26 mouse cellular contexts compared by ENCODE assay signal in the genomic region with DNA sequence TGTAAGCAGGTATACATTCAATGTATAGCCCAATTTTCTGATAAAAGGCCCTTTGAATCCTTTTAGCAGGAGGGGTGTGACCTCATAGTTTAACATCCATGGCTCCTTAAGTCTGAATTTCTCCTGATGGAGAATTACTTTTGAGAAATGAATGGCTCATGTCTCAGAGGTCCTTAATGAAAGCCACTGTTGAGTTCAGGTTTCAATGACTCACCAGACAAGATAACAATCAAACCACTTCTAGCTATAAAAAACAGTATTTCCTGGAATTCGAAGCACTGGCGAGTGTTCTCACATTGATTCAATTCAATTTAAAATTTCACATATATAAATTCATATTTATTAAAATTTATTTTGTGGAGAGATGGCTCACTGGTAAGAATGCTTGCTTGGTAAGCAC. TPM values are rescaled to one million over a fixed set of nuclear protein-coding genes. Genes with fewer than 3 reads are reported as not detected.
DNase-seq lines count a peak whose midpoint lies in the region; ATAC-seq and TF ChIP-seq lines count a peak whose summit lies in the region.
"Had no signal": no experiment of that assay in that cellular context is flagged by ENCODE, and none has a peak within 500 bp of the region (broad histone marks: within the 10 kb centered on the region; RNA-seq: fewer than 3 reads in every experiment).

No protein-coding gene starts in this region.

- no peak overlapping the region for H3K9ac ChIP-seq in forebrain, postnatal 0 days
- H3K9ac ChIP-seq in hindbrain, embryonic 16.5 days (ENCODE audit: low read depth, low read length): no peak overlapping the region
- no peak overlapping the region for H3K9ac ChIP-seq in MEL (ENCODE audit: control insufficient read depth, low read depth, low read length, poor library complexity, severe bottlenecking)
- H3K9ac ChIP-seq: heart, embryonic 12.5 days; heart, embryonic 15.5 days; hindbrain, embryonic 14.5 days had no signal

- ATAC-seq in forebrain, postnatal 0 days: no peak
- no peak for ATAC-seq in hindbrain, embryonic 16.5 days
- no peak for ATAC-seq in frontal cortex, adult (ENCODE audit: low TSS enrichment)
- ATAC-seq: CD4-positive, CD25-positive, alpha-beta regulatory T cell, adult 4 months; intestine, postnatal 0 days had no signal

- peaks cover 37% of the 10 kb centered on the region for H3K4me1 ChIP-seq in forebrain, embryonic 10.5 days
- H3K4me1 ChIP-seq in forebrain, postnatal 0 days (ENCODE audit: insufficient read depth): no peaks in the 10 kb centered on the region
- peaks cover 21% of the 10 kb centered on the region for H3K4me1 ChIP-seq in hindbrain, embryonic 10.5 days (replicated peaks)
- no peaks in the 10 kb centered on the region; the same call in none of the 2 replicates for H3K4me1 ChIP-seq in hindbrain, embryonic 16.5 days (ENCODE audit: control insufficient read depth, insufficient read depth, low read depth, low read length)
- peaks cover 0 to 10% of the 10 kb centered on the region in 2 experiments; a peak in 1 of 4 replicates for H3K4me1 ChIP-seq in MEL (ENCODE audit: control insufficient read depth in 1 of 2, insufficient read depth in 2 of 2, low read length in 2 of 2)

- no peak overlapping the region for H3ac ChIP-seq in myocyte (ENCODE audit: control insufficient read depth, insufficient read length)

- 80% methylated on average over 2 of the region's 2 CpGs for WGBS in forebrain, embryonic 10.5 days
- 49% methylated on average over 2 of the region's 2 CpGs for WGBS in forebrain, postnatal 0 days
- 88% methylated on average over 2 of the region's 2 CpGs for WGBS in hindbrain, embryonic 10.5 days
- 93% methylated on average over 2 of the region's 2 CpGs for WGBS in hindbrain, embryonic 16.5 days

- H3K79me2 ChIP-seq in MEL (ENCODE audit: control insufficient read depth, insufficient read depth, low read length, poor library complexity) (peaks cover 1% of the 10 kb centered on the region; the same call in 1 of the 2 replicates), myocyte (ENCODE audit: control insufficient read depth, insufficient read depth) (peaks cover 5% of the 10 kb centered on the region)

- H3K9me3 ChIP-seq in forebrain, embryonic 10.5 days: no peaks in the 10 kb centered on the region
- no peaks in the 10 kb centered on the region for H3K9me3 ChIP-seq in forebrain, postnatal 0 days (ENCODE audit: low read length)
- no peaks in the 10 kb centered on the region for H3K9me3 ChIP-seq in hindbrain, embryonic 10.5 days
- H3K9me3 ChIP-seq in hindbrain, embryonic 16.5 days (ENCODE audit: control insufficient read depth, low read length): no peaks in the 10 kb centered on the region
- H3K9me3 ChIP-seq in MEL (replicated peaks; ENCODE audit: insufficient read depth, low read length): no peaks in the 10 kb centered on the region
- H3K9me3 ChIP-seq: heart, embryonic 12.5 days; heart, embryonic 15.5 days had no signal

- no peak overlapping the region for H3K4me3 ChIP-seq in forebrain, embryonic 10.5 days
- no peak overlapping the region for H3K4me3 ChIP-seq in forebrain, postnatal 0 days (ENCODE audit: low read depth, low read length)
- no peak overlapping the region for H3K4me3 ChIP-seq in hindbrain, embryonic 10.5 days
- H3K4me3 ChIP-seq in hindbrain, embryonic 16.5 days (ENCODE audit: low read length): no peak overlapping the region
- H3K4me3 ChIP-seq in MEL (ENCODE audit: control insufficient read depth in 1 of 2, insufficient read depth in 1 of 2, low read depth in 2 of 2, low read length in 2 of 2): no peak overlapping the region
- H3K4me3 ChIP-seq in myocyte: no peak overlapping the region
- H3K4me3 ChIP-seq: gastrocnemius, adult 2 months; heart, embryonic 12.5 days; heart, embryonic 15.5 days had no signal

- no peak for DNase-seq in forebrain, embryonic 10.5 days (ENCODE audit: extremely low spot score, low spot score)
- no peak for DNase-seq in forebrain, postnatal 0 days
- no peak for DNase-seq in hindbrain, embryonic 10.5 days (ENCODE audit: low spot score)
- DNase-seq in MEL (ENCODE audit: low read depth, low spot score): peak; percentile 23
- no peak for DNase-seq in heart, adult 18-20 months
- DNase-seq: adrenal gland, adult 2 months; adrenal gland, postnatal 14 days; cerebellum, adult 11 months; cerebellum, adult 2 months; cerebellum, postnatal 10 days; gastrocnemius, adult 2 months; gastrocnemius, postnatal 14 days; heart, postnatal 10 days; heart, postnatal 36 days; kidney, adult 2 months had no signal

- no peak for TF ChIP-seq RAD21 in MEL (IDR thresholded peaks at IDR 0.05; ENCODE audit: low read depth, low read length)

- H3K27ac ChIP-seq in forebrain, embryonic 10.5 days: peak overlapping the region; percentile 89
- no peak overlapping the region for H3K27ac ChIP-seq in forebrain, postnatal 0 days (ENCODE audit: low read depth, low read length)
- H3K27ac ChIP-seq in hindbrain, embryonic 10.5 days: peak overlapping the region; percentile 56; the same call in 1 of the 2 replicates
- no peak overlapping the region for H3K27ac ChIP-seq in hindbrain, embryonic 16.5 days (ENCODE audit: low read depth, low read length)
- H3K27ac ChIP-seq in MEL (ENCODE audit: control insufficient read depth, low read depth, low read length): no peak overlapping the region
- H3K27ac ChIP-seq: gastrocnemius, adult 2 months; heart, embryonic 15.5 days; hindbrain, embryonic 14.5 days had no signal

- no peak overlapping the region for H3K4me2 ChIP-seq in forebrain, postnatal 0 days (ENCODE audit: low read depth)
- no peak overlapping the region for H3K4me2 ChIP-seq in hindbrain, embryonic 16.5 days (ENCODE audit: low read length)
- H3K4me2 ChIP-seq in myocyte (ENCODE audit: low read depth): peak overlapping the region; percentile 3
- H3K4me2 ChIP-seq: heart, embryonic 12.5 days; heart, embryonic 15.5 days; hindbrain, embryonic 14.5 days had no signal

- no peak for TF ChIP-seq EP300 in MEL (IDR thresholded peaks at IDR 0.05; ENCODE audit: low read depth in 1 of 2, low read length in 2 of 2)

- no peak for TF ChIP-seq CTCF in forebrain, postnatal 0 days (IDR thresholded peaks at IDR 0.05; ENCODE audit: low read depth)
- TF ChIP-seq CTCF in MEL (IDR thresholded peaks at IDR 0.05 in 2 of 3, conservative IDR thresholded peaks at IDR 0.05 in 1 of 3; ENCODE audit: control insufficient read depth in 1 of 3, insufficient read depth in 1 of 3, low read depth in 2 of 3, low read length in 3 of 3, poor library complexity in 1 of 3, severe bottlenecking in 1 of 3): no peak

- H3K27me3 ChIP-seq in forebrain, embryonic 10.5 days (ENCODE audit: poor library complexity, severe bottlenecking): no peaks in the 10 kb centered on the region
- no peaks in the 10 kb centered on the region for H3K27me3 ChIP-seq in forebrain, postnatal 0 days (ENCODE audit: insufficient read depth, low read length)
- H3K27me3 ChIP-seq in hindbrain, embryonic 10.5 days (ENCODE audit: insufficient read depth, poor library complexity, severe bottlenecking): no peaks in the 10 kb centered on the region
- no peaks in the 10 kb centered on the region for H3K27me3 ChIP-seq in hindbrain, embryonic 16.5 days (replicated peaks; ENCODE audit: control insufficient read depth, insufficient read depth, low read length)
- H3K27me3 ChIP-seq in MEL (ENCODE audit: control insufficient read depth in 1 of 2, insufficient read depth in 2 of 2, low read length in 2 of 2) (no peaks in the 10 kb centered on the region), myocyte (ENCODE audit: control insufficient read depth, insufficient read depth, insufficient read length) (no peaks in the 10 kb centered on the region)
- H3K27me3 ChIP-seq: heart, embryonic 12.5 days; heart, embryonic 15.5 days had no signal

- TF ChIP-seq POLR2A in MEL (IDR thresholded peaks at IDR 0.05; ENCODE audit: control insufficient read depth in 1 of 2, insufficient read depth in 1 of 2, low read depth in 1 of 2, low read length in 2 of 2, poor library complexity in 1 of 2) (no peak), myocyte (IDR thresholded peaks at IDR 0.05; ENCODE audit: insufficient read length, low read depth) (no peak)

- H3K36me3 ChIP-seq in forebrain, embryonic 10.5 days (replicated peaks): no peaks in the 10 kb centered on the region
- no peaks in the 10 kb centered on the region for H3K36me3 ChIP-seq in forebrain, postnatal 0 days (ENCODE audit: insufficient read depth)
- H3K36me3 ChIP-seq in hindbrain, embryonic 10.5 days: no peaks in the 10 kb centered on the region
- H3K36me3 ChIP-seq in hindbrain, embryonic 16.5 days (ENCODE audit: control insufficient read depth, insufficient read depth, low read length): no peaks in the 10 kb centered on the region
- H3K36me3 ChIP-seq in MEL (ENCODE audit: control insufficient read depth in 1 of 2, insufficient read depth in 2 of 2, low read length in 2 of 2) (peaks cover 0 to 7% of the 10 kb centered on the region in 2 experiments; a peak in 2 of 4 replicates), myocyte (ENCODE audit: control insufficient read depth, insufficient read depth) (no peaks in the 10 kb centered on the region)
- H3K36me3 ChIP-seq: heart, embryonic 12.5 days; heart, embryonic 15.5 days had no signal

RNA-seq across cellular contexts. Expression of a gene that starts 21.1 kb away (rescaled TPM):
- 21.5 and 21.8 TPM in 2 replicates for polyA plus RNA-seq in forebrain, embryonic 10.5 days (2016; fragmentation: Nextera tagmentation; extraction: Ambion mirVana)
- total RNA-seq in forebrain, postnatal 0 days (2014; rRNA removed): 48.3 and 57.2 TPM in 2 replicates
- 39.4 and 49.6 TPM in 2 replicates for polyA plus RNA-seq in forebrain, postnatal 0 days (2015; fragmentation: Nextera tagmentation; extraction: Ambion mirVana)
- polyA plus RNA-seq in hindbrain, embryonic 10.5 days (2016; fragmentation: Nextera tagmentation; extraction: Ambion mirVana): 15.7 and 18.9 TPM in 2 replicates
- polyA plus RNA-seq in hindbrain, embryonic 16.5 days (2015; fragmentation: Nextera tagmentation; extraction: Ambion mirVana): 48.7 and 52.4 TPM in 2 replicates
- 7.6 and 8.0 TPM in 2 replicates for total RNA-seq in MEL (2012; rRNA removed)
- 10 to 100 TPM in 1 of 2 experiments, not detected in 1; 15.5 TPM for polyA plus RNA-seq in MEL (2012; ENCODE audit: insufficient read depth in 1 of 2, insufficient read length in 2 of 2, low read depth in 1 of 2, low replicate concordance in 2 of 2, missing spikeins in 1 of 2)
- 25.1 TPM for polyA plus RNA-seq in myocyte (2012; fragmentation: generic; extraction: Trizol)
- total RNA-seq in heart, adult 18-20 months (2021): 10 to 100 TPM; 12.0 to 13.8 TPM

RNA-seq across cellular contexts. Expression of a gene that starts 36.5 kb away (rescaled TPM):
- polyA plus RNA-seq in forebrain, embryonic 10.5 days (2016; fragmentation: Nextera tagmentation; extraction: Ambion mirVana): not detected in 2 replicates
- 0.19 and 0.23 TPM in 2 replicates for total RNA-seq in forebrain, postnatal 0 days (2014; rRNA removed)
- 0.15 and 0.21 TPM in 2 replicates for polyA plus RNA-seq in forebrain, postnatal 0 days (2015; fragmentation: Nextera tagmentation; extraction: Ambion mirVana)
- not detected in 2 replicates for polyA plus RNA-seq in hindbrain, embryonic 10.5 days (2016; fragmentation: Nextera tagmentation; extraction: Ambion mirVana)
- 0.16 TPM in 1 of 2 replicates, not detected in the other for polyA plus RNA-seq in hindbrain, embryonic 16.5 days (2015; fragmentation: Nextera tagmentation; extraction: Ambion mirVana)
- 2.6 and 4.5 TPM in 2 replicates for total RNA-seq in MEL (2012; rRNA removed)
- 1 to 10 TPM in 1 of 2 experiments, not detected in 1; 4.1 TPM for polyA plus RNA-seq in MEL (2012; ENCODE audit: insufficient read depth in 1 of 2, insufficient read length in 2 of 2, low read depth in 1 of 2, low replicate concordance in 2 of 2, missing spikeins in 1 of 2)
- 0.61 TPM for polyA plus RNA-seq in myocyte (2012; fragmentation: generic; extraction: Trizol)
- under 1 TPM in 1 of 2 experiments, not detected in 1; 0.69 TPM for total RNA-seq in heart, adult 18-20 months (2021)
- total RNA-seq: gastrocnemius, adult 2 months; gastrocnemius, postnatal 14 days had no signal
- polyA plus RNA-seq: adrenal gland, adult 2 months; C2C12; embryonic facial prominence, embryonic 11.5 days; forebrain, embryonic 11.5 days; heart, embryonic 15.5 days; hindbrain, embryonic 14.5 days had no signal

Comparison
In these comparisons a context has a peak if more than half of its experiments do, and no peak if none do; other contexts are left out.
1. H3K27ac ChIP-seq: peak in forebrain, embryonic 10.5 days (single experiment) and hindbrain, embryonic 10.5 days (single experiment); none in forebrain, postnatal 0 days (single experiment), hindbrain, embryonic 16.5 days (single experiment) and MEL (single experiment).